Mouse (Mus musculus): ENCODE measurements around the gene BC035947. TPM values are rescaled to one million over a fixed set of nuclear protein-coding genes. Genes with fewer than 3 reads are reported as not detected.
A peak's percentile ranks its signal among the peaks of the same experiment; 100 is the strongest.

Gene BC035947
- total and polyA plus RNA-seq, 2 experiments, result not detected

DNA sequence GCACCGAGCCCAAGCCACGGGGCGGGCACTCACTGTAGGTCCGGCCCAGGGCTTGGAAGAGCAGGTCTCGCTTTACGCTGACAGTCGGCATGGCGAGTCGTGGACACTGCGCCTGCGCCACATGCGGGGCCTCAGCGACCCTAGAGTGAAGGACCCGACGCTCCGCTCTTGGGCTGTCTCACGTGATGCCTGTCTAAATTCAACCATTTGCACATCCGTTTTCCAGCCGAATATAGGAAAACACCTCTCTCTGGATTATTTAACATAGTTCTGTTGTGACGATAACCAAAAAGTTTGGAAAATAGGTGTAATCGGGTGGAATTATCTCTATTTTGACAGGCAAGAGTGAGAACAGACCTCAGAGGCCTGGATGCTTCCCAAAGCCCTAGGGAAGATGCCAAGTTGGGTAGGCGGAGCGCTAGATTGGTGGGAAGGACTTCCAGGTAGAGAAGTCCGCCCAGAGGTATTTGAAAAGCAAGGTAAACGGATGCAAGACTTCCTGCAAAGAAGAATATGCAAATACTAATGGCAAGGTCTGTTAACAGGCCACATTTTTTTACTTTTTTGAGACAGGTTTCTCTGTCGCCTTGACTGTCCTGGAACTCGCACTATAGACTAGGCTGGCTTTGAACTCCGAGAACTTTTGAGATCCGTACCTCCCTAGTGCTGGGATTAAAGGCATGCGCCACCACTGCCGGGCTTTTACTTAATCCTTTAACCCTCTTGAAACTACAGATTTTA is 23.0 kb downstream of the BC035947 start, which contains the start of gene Farsb:
Farsb (minus strand) TSS at position 146 of the 741 bp plus-strand sequence.
- DNase-seq (ENCODE audit: extremely low read depth, low read depth, low spot score), result peak; percentile 87
- peak; percentile 46; the same call in 1 of the 2 replicates for TF ChIP-seq POLR2A (IDR thresholded peaks at IDR 0.05; ENCODE audit: extremely low read depth, insufficient read depth, low read length)
- no peak for TF ChIP-seq CTCF (IDR thresholded peaks at IDR 0.05; ENCODE audit: low read depth, low read length)
- H3K27ac ChIP-seq (replicated peaks; ENCODE audit: insufficient read depth, low read depth, low read length), result peak within 1 kb of the TSS; percentile 69
- H3K4me3 ChIP-seq (ENCODE audit: insufficient read depth, low read depth, low read length), result peak within 1 kb of the TSS; percentile 75
- H3K4me1 ChIP-seq (ENCODE audit: control insufficient read depth, insufficient read depth, low read length), result peaks cover 5% of the 10 kb centered on the region; the same call in 1 of the 2 replicates
- H3K9ac ChIP-seq (ENCODE audit: low read depth, low read length), result peak within 1 kb of the TSS; percentile 86
- WGBS, result under 1% methylated on average over 31 of the region's 31 CpGs
- peaks cover 3% of the 10 kb centered on the region; the same call in 1 of the 2 replicates for H3K79me2 ChIP-seq (ENCODE audit: control insufficient read depth, insufficient read depth, low read length)
- H3K27me3 ChIP-seq (ENCODE audit: control insufficient read depth, insufficient read depth, low read length), result no peaks in the 10 kb centered on the region
- H3K36me3 ChIP-seq (ENCODE audit: control insufficient read depth, insufficient read depth, low read length), result no peaks in the 10 kb centered on the region

DNA sequence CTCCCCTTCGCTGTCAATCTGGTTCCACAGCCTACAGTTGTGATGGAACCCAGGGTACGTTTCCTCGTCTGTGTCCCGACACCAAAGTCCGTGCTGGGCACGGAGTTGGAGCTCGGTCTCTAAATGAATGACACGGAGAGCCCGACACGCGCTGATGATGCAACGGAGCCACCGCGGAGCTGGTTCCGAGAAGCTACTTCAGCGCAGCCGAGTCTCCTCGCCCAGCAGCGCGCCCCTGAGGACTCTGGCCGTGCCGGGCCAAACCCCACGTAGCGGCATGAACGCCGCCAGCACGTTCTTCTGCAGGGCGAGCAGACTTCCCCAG is 23.6 kb downstream of the BC035947 start:
- WGBS, result under 1% methylated on average over 28 of the region's 28 CpGs
- no peaks in the 10 kb centered on the region for H3K27me3 ChIP-seq (ENCODE audit: control insufficient read depth, insufficient read depth, low read length)
- peak overlapping the region; percentile 86 for H3K9ac ChIP-seq (ENCODE audit: low read depth, low read length)
- H3K36me3 ChIP-seq (ENCODE audit: control insufficient read depth, insufficient read depth, low read length), result no peaks in the 10 kb centered on the region
- peaks cover 10% of the 10 kb centered on the region for H3K4me1 ChIP-seq (ENCODE audit: control insufficient read depth, insufficient read depth, low read length)
- peak overlapping the region; percentile 69 for H3K27ac ChIP-seq (replicated peaks; ENCODE audit: insufficient read depth, low read depth, low read length)
- DNase-seq (ENCODE audit: extremely low read depth, low read depth, low spot score), result no peak
- TF ChIP-seq POLR2A (IDR thresholded peaks at IDR 0.05; ENCODE audit: extremely low read depth, insufficient read depth, low read length) (no peak), CTCF (IDR thresholded peaks at IDR 0.05; ENCODE audit: low read depth, low read length) (no peak)
- peaks cover 3% of the 10 kb centered on the region; the same call in 1 of the 2 replicates for H3K79me2 ChIP-seq (ENCODE audit: control insufficient read depth, insufficient read depth, low read length)
- peak overlapping the region; percentile 75 for H3K4me3 ChIP-seq (ENCODE audit: insufficient read depth, low read depth, low read length)

- TF ChIP-seq POLR2A (IDR thresholded peaks at IDR 0.05; ENCODE audit: extremely low read depth, insufficient read depth, low read length) (no peak), CTCF (IDR thresholded peaks at IDR 0.05; ENCODE audit: low read depth, low read length) (no peak)
- WGBS, result 63% methylated on average over 2 of the region's 2 CpGs
- no peaks in the 10 kb centered on the region for H3K27me3 ChIP-seq (ENCODE audit: control insufficient read depth, insufficient read depth, low read length)
- H3K27ac ChIP-seq (replicated peaks; ENCODE audit: insufficient read depth, low read depth, low read length), result no peak overlapping the region
- H3K79me2 ChIP-seq (ENCODE audit: control insufficient read depth, insufficient read depth, low read length), result peaks cover 3% of the 10 kb centered on the region; the same call in 1 of the 2 replicates
- no peak for DNase-seq (ENCODE audit: extremely low read depth, low read depth, low spot score)
- peaks cover 10% of the 10 kb centered on the region for H3K4me1 ChIP-seq (ENCODE audit: control insufficient read depth, insufficient read depth, low read length)
- no peak overlapping the region for H3K4me3 ChIP-seq (ENCODE audit: insufficient read depth, low read depth, low read length)
- no peak overlapping the region for H3K9ac ChIP-seq (ENCODE audit: low read depth, low read length)
- H3K36me3 ChIP-seq (ENCODE audit: control insufficient read depth, insufficient read depth, low read length), result peaks cover 16% of the 10 kb centered on the region
These were observed 27.6 kb downstream of the BC035947 start for GRCm38 (mm10) chr1:78484361-78484760.

DNA sequence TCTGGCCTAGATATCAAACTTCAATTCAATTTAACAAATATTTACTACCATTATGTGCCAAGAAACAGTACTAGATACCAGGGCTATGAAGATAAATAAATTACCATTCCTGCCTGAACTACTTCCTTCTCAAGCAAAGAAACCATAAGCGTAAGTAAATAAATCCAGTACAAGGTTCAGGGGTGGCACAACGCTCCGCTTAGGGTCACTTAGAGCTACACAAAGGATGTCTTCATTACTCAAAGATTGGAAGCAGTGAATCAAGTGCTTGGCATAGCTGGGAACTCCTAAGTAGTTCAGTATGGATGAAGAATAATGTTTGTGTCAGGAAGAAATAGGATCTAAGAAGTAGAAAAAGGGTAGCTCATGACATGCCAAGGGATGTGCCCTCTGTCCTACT is 28.5 kb downstream of the BC035947 start:
- Histone ChIP-seq H3K4me1 (ENCODE audit: control insufficient read depth, insufficient read depth, low read length) (peaks cover 10% of the 10 kb centered on the region), H3K79me2 (ENCODE audit: control insufficient read depth, insufficient read depth, low read length) (peaks cover 3% of the 10 kb centered on the region; the same call in 1 of the 2 replicates), H3K4me3 (ENCODE audit: insufficient read depth, low read depth, low read length) (no peak overlapping the region), H3K27me3 (ENCODE audit: control insufficient read depth, insufficient read depth, low read length) (no peaks in the 10 kb centered on the region), H3K27ac (replicated peaks; ENCODE audit: insufficient read depth, low read depth, low read length) (no peak overlapping the region), H3K36me3 (ENCODE audit: control insufficient read depth, insufficient read depth, low read length) (peaks cover 21% of the 10 kb centered on the region), H3K9ac (ENCODE audit: low read depth, low read length) (no peak overlapping the region)
- WGBS, result 27% methylated on average over 3 of the region's 3 CpGs
- DNase-seq (ENCODE audit: extremely low read depth, low read depth, low spot score), result peak; percentile 62
- TF ChIP-seq CTCF (IDR thresholded peaks at IDR 0.05; ENCODE audit: low read depth, low read length), result no peak
- no peak for TF ChIP-seq POLR2A (IDR thresholded peaks at IDR 0.05; ENCODE audit: extremely low read depth, insufficient read depth, low read length)

- Histone ChIP-seq H3K9ac (ENCODE audit: low read depth, low read length) (no peak overlapping the region), H3K27me3 (ENCODE audit: control insufficient read depth, insufficient read depth, low read length) (no peaks in the 10 kb centered on the region), H3K4me1 (ENCODE audit: control insufficient read depth, insufficient read depth, low read length) (no peaks in the 10 kb centered on the region), H3K4me3 (ENCODE audit: insufficient read depth, low read depth, low read length) (no peak overlapping the region), H3K79me2 (ENCODE audit: control insufficient read depth, insufficient read depth, low read length) (no peaks in the 10 kb centered on the region), H3K36me3 (ENCODE audit: control insufficient read depth, insufficient read depth, low read length) (peaks cover 54% of the 10 kb centered on the region), H3K27ac (replicated peaks; ENCODE audit: insufficient read depth, low read depth, low read length) (no peak overlapping the region)
- no peak for TF ChIP-seq POLR2A (IDR thresholded peaks at IDR 0.05; ENCODE audit: extremely low read depth, insufficient read depth, low read length)
- TF ChIP-seq CTCF (IDR thresholded peaks at IDR 0.05; ENCODE audit: low read depth, low read length), result no peak
- no peak for DNase-seq (ENCODE audit: extremely low read depth, low read depth, low spot score)
- 87% methylated on average over 5 of the region's 5 CpGs for WGBS
These were observed 39.5 kb downstream of the BC035947 start for GRCm38 (mm10) chr1:78472441-78472840.

- peaks cover 57% of the 10 kb centered on the region for H3K36me3 ChIP-seq (ENCODE audit: control insufficient read depth, insufficient read depth, low read length)
- peak; percentile 48 for TF ChIP-seq CTCF (IDR thresholded peaks at IDR 0.05; ENCODE audit: low read depth, low read length)
- no peak for TF ChIP-seq POLR2A (IDR thresholded peaks at IDR 0.05; ENCODE audit: extremely low read depth, insufficient read depth, low read length)
- H3K9ac ChIP-seq (ENCODE audit: low read depth, low read length), result no peak overlapping the region
- no peak overlapping the region for H3K27ac ChIP-seq (replicated peaks; ENCODE audit: insufficient read depth, low read depth, low read length)
- WGBS, result 57% methylated on average over 7 of the region's 7 CpGs
- no peaks in the 10 kb centered on the region; the same call in 1 of the 2 replicates for H3K79me2 ChIP-seq (ENCODE audit: control insufficient read depth, insufficient read depth, low read length)
- no peaks in the 10 kb centered on the region for H3K4me1 ChIP-seq (ENCODE audit: control insufficient read depth, insufficient read depth, low read length)
- peak; percentile 13 for DNase-seq (ENCODE audit: extremely low read depth, low read depth, low spot score)
- H3K4me3 ChIP-seq (ENCODE audit: insufficient read depth, low read depth, low read length), result no peak overlapping the region
- H3K27me3 ChIP-seq (ENCODE audit: control insufficient read depth, insufficient read depth, low read length), result no peaks in the 10 kb centered on the region
These were observed 57.3 kb downstream of the BC035947 start for GRCm38 (mm10) chr1:78454659-78455058.
